Mouse (Mus musculus): Measurements from ENCODE around the gene Zfp335.
A peak's percentile ranks its signal among the peaks of the same experiment; 100 is the strongest.

Gene Zfp335

DNA sequence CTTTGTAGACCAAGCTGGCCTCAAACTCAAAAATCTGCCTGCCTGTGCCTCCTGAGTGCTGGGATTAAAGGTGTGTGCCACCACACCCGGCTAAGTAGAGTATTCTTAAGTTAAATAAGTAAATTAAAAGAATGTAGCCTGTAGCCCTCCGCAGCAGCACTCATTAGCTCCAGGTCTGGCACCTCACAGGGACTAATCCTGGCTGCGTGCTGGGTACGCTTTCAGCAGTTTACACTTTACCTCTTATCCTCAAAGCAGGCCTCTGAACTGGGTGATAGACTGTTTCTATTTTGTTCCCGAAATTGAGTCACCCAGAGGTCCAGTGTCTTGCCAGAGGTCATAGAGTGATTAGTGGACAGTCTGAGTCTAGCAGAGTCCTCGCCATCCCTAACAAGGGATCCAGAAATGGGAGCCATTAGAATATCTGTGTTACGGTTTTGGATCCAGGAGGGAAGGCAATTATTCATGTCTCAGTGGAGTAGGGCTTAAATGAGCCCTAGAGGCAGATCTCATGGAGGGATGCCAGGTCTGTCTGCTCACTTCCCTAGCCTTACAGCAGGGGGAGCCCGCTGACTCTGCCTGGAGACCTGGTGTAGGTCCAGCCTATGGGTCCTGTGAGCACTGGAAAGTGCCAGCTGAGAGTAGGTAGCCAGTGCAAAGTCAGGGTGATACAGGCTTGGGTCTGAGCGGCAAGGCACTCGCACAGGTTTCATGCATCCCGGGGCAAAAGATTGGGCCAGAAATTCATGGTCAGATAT lies 12.7 kb upstream of the Zfp335 start:
- peak; percentile 87 to 91 for DNase-seq

DNA sequence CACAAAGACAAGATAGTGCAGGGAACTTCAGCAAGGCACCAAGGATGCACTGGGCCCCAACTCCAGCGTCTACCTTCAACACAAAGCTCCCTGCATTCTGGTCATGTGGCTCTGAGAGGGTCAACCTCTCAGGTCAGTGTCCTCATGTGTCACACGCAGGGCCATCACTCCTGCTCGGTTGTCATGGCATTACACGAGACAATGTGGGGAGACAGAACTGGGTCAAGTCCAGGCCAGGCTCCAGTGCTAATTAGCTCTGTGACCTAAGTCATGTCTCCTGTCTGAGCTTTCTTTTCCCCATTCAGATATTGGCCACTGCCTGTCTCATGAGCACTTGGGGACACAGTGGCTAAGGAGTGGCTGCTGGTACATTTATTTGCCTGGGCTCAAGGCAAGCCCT lies 11.7 kb upstream of the Zfp335 start:
- DNase-seq = no peak

DNA sequence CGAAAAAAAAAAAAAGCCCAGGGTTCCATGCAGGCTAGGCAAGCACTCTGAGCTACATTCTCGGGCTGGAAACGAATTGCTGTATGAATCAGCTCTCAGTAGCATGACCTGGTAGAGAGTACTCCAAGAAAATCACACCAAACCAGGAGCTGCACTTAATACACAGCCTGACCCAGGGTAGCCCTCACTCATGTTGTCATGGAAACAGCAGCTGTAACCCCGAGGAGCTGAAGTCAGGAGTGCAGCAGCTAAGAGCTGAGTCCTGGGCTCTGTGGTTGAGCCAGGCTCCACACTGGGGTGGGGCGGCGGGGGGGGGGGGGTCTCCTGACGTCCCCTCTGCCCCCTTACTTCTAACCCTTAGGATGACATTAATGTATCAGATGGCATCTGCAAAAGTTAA lies 10.4 kb upstream of the Zfp335 start:
- DNase-seq = no peak

DNA sequence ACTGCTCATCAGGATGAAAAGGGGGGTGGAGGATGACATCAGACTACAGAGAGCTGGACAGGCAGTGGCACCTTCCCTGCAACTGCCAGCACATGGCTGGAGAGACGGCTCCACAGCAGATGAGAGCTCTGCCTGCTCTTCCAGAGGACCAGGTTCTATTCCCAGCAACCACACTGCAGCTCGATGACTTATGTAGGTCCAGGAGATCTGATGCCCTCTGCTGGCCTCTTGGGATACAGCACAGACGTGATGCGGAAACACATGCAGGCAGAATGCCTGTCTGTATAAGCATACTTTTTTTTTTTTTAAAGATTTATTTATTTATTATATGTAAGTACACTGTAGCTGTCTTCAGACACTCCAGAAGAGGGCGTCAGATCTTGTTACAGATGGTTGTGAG lies 6.8 kb upstream of the Zfp335 start:
- no peak for DNase-seq

DNA sequence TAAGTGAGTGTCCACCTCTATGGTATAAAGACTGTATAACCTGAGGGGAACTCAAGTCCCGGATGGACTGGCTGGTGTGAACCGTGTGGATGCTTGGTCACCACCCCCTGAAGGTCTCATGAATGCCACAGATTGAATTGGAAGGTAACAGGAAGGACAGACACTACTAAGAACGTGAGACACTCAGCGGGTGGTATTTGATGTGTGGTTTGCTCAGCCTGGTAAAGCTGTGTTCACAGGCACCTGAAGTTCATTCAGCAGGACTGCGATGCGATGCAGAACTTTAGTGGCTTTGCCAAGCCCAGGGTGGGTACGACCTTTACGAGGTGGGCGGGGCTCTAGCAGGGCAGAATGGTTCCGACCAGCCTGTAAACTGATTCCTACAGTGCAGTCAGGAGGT lies 5.8 kb upstream of the Zfp335 start:
- DNase-seq = no peak

DNA sequence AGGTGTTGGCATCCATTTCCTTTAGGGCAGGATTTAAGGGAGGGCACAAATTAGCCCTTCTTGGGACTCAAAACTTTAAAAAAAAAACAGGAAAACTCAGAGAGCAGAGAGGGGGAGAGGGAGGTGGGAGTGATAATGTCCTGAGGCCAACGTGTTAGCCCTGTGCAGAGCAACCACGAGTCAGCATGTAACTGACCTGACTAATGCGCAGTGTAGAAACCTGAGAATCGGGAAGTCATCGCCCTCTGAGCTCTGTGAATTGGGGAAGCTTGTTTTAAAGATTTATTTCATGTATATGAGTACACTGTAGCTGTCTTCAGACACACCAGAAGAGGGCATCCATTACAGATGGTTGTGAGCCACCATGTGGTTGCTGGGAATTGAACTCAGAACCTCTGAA lies 5.3 kb upstream of the Zfp335 start:
- no peak for DNase-seq

DNA sequence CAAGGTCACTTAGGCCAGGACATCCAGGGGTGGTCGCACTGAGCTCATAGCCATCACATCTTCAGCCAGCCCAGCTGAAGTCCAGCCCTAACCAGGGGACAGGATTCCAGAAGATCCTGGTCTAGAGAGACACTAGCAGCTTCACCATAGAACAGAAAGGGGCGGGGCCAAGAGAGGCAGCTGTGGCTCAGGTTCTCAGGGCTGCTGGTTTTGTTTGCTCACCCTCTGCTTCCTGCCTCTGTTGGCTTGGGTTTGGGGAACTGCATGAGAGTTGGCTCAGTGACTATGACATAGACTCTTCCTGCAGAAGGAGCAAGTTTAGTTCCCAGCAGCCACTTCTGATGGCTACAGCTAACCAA lies 1.9 kb upstream of the Zfp335 start:
- peak; percentile 73 to 76 for DNase-seq

DNA sequence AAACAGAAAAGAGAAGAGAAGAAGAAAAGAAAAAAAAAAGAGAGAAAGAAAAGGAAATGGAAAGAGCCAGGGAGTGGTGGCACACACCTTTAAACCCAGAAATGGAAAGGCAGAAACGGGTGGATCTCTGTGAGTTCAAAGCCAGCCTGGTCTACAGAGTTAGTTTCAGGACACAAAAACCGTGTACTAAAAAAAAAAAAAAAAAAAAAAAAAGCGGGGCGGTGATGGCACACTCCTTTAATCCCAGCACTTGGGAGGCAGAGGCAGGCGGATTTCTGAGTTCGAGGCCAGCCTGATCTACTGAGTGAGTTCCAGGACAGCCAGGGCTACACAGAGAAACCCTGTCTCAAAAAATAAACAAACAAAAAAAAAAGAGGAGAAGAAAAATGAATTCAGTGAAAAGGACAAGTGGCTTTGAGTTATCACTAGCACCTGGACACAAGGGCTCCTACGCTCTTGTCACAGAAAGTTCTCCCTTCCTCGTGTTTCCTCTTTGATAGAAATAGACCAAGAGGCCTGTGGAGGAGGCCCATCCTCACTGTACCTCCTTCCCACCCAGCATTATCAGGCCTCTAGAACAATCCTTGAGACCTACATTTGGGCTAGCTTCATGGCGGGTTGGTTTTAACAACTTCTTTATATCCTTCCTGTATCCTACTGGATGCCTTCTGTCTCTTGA lies 1.3 kb upstream of the Zfp335 start:
- DNase-seq = no peak

DNA sequence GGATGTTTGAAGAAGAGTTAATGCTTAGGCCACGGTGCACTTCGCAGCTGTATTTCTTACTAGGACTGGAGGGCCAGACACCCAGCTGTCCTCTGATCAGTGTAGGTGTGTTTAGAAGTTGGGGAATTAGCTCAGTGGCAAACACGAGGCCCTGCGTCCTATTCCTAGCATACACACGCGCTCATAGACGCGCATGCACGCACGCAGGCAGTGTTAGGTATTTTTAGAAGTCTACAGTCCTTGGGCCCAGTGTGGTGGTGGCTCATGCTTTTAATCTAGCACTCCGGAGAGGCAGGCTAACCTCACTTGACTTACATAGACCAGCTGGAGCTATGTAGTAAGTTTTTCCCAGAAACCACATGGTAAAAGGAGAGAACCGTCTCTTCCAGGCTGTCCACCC lies 594 bp upstream of the Zfp335 start:
- peak; percentile 27 to 32 for DNase-seq

DNA sequence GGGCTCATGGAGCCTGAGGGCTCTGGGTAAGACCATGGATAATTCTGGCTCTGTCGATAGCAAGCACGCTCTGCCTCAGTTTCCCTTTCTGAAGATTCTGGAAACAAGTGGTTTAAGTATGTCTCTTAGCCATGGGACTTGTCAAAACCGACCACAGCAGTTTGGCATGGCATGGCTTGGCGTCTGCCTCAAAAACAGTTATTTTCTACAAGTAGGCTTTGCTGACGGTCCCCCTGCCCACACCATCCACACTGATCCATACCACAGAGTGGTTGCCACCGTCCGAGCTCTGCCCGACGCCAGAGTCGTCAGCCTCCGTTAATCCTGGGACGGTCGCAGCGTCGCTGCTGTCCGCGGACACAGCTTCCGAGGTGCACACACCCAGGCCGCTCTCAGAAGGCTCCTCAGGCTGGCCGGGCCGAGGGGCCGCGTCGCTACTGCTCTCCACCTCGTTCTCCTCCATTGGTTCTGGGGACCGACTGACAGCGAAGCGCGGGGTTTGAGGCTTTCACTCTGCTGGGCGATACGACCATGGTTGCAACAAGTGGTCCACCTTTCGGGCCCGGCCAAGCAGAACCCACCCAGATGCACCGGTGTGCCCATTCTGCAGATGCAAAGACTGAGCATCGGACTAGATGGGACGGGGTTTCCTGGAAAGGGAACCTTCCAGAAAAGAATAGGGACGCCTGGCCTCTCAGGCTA lies 1.0 kb downstream of the Zfp335 start:
- no peak for DNase-seq

DNA sequence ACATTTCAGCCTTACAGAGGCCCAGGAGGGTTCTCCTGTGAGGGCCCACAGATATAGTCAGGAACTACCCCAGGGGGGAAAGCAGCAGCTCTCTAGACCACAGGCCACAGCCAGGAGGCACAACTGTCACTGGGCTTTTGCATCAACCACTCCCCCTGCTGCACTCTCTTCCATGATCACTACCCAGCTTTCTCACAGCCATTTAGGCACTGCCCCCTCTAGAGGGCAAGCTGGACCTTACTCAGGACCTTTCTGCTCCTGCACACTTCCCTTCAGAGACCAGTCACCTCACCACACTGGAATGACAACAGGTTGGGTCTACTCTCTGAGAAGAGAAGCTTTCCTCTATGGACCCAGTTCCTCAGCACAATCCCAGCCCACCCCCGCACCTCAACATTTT lies 2.0 kb downstream of the Zfp335 start:
- peak; percentile 47 to 53 for DNase-seq

DNA sequence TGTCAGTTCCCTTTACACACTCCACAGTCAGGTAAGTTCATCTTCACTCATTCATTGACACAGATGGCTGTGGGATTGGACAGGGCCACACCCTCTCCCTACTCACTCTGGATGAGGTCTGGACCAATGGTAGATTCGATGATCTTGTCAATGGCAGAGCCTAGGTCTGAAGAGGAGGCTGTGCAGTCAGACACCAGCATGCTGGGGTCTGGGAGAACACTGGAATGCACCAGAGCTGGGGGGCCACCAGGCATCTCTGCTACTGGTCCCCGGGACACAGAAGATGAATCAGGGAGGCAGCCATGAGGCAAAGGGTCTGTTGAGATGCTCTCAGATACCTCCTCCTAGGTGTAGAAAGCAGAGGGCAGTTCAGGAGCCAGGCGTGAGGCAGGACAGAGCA lies 2.5 kb downstream of the Zfp335 start:
- DNase-seq = no peak

DNA sequence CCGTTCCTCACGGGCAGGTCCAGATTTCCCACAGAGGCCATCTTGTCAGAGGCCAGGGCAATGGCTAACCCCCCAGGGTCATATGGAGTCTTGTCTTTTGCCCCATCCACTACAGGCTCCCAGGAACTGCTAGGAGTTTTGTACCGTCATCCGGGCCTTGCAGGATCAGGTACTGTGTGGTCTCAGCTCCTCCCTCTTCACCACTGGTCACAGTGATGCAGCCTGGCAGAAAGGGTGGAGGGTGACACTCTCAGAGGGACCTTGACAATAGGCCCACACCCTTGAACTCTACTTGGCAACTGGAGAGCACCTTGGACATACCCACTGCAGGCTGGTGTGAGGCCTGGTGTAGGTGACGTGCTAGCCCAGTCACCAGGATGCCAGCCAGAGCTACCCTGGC lies 3.5 kb downstream of the Zfp335 start:
- DNase-seq = no peak

DNA sequence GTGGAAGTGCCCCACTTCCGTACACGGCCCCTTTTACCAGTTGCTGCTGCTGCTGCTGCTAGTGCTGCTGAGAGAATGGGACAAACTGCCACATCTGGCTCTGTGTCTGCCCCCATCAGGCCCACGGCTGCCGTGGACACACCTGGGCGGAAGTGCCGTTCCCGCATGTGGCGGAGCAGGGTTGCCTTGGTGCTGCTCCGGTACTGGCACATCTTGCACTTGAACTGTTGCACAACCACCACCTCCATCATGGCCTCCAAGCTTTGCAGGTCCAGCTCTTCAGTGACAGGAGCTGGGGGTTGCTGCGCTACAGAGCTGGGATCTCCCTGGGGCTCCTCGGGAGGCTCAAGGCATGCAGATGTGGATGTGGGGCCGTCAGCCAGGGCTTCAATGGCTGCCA lies 4.0 kb downstream of the Zfp335 start:
- no peak for DNase-seq

DNA sequence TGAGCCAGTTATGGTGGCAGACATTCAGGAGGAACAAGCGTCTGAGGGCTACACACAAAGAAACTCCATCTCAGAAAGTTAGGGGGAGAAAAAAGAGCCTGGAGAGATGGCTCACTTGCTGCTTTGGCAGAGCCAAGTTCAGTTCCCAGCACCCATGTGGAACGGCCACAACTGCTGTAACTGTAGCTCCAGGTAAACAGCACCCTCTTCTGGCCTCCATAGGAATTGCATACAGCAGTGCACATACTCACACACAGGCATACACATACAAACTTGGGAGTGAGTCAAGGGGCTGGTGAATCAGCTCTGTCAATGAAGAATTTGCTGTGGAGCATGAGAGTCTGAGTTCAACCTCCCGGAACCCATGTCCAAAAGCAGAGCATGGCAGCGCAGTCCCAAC lies 5.5 kb downstream of the Zfp335 start:
- DNase-seq = no peak

DNA sequence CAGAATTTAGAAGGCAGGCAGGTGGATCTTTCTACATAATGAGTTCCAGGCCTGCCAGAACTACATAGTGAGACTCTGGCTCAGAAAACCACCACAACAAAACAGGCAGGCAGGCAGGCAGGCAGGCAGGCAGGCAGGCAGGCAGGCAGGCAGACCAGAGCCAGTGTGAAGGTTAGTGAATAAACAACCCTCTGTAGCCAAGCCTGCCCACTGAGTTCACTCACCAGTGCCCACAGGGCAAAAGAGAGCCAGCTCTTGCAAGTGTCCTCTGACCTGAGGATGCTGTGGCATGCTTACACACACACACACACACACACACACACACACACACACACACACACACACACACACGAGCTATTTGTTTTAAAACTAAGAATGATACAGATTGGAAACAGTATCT lies 8.1 kb downstream of the Zfp335 start:
- no peak for DNase-seq

DNA sequence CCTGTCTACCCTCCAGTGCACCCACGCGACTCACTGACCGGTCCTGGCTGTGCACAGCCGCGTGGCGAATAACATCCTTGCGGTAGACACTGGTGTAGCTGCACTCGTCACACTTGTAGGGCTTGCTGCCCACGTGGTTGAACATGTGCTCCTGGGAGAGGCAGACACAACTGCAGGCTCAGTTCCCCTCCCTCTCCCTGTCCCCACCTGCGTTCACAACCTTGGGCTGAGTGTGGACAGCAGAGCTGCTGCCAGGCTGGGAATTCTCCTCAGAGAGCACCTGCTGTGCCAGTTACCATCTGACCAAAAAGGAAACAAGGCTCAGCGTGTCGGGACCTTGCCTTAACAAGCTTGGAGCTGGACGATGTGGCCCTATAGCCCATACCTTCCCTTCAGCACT lies 10.2 kb downstream of the Zfp335 start:
- no peak for DNase-seq

DNA sequence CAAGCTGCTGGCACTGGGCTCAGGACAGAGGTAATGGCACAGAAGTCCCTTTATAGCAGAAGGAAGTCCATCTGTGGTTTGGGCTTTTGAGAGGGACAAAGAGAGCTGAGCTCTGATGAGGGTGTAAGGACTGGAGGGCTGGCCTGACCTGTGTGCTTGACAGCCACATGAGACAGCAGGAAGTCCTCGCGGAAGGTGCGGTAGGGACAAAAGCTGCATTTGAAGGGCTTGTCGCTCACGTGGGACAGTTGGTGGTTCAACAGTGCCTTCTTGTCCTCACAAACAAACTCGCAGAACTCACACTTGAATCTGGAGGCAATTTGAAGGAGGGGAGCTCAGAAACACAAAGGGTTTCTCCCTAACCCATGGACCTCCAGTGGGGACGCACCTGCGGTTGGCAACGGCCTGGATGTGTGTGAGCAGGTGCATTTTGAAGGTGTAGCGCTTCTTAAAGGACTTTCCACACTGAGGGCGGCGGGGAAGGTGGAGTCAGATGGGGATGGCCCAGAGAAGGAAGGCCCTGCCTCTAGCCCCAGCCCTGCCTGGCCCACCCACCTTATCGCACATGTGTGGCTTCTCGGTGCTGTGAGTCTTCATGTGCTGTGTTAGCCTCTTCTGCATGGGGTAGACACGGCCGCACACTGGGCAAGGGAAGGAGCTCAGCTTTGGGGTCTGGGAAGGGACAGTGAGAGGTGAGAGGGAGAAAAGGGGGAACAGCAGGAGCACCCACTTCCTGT lies 11.7 kb downstream of the Zfp335 start:
- DNase-seq = no peak

DNA sequence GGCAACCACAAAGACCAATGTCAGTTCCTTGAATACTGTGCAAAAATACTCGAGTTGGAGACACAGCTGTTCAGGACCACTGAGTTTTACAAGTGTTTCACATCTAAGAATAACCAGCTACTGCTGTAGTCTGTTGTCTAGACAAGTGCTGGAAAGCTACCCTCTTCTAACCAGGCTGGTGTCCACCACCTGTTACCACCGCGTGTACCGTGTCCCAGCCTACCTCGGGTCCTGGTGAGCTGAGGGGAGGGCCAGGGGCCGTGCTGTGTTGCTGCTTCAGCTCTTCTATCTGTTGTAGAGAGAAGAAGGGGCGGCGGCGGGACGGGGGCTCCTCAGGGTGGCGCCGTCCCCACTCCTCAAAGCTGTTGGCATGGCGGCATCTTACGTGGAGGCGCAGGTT lies 12.5 kb downstream of the Zfp335 start:
- no peak for DNase-seq

DNA sequence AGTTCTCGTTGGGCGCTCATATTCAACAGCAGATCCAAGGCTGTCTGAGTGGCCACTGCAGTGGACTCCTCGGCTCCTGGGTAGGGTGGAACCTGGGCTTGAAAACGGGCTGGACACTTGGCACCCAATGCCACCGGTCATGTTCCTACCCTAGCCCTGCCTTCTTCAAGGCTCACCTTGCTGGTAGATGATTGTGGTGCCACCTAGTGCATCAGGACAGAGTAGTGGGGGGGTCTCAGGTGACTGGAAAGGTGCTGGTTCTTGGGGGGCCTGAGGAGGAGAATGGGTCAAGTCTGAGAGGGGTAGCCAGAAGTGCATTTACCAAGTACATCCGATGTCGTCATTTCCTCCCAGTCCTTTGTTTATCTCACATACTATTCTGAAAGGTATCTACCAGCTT lies 13.5 kb downstream of the Zfp335 start:
- no peak for DNase-seq

DNA sequence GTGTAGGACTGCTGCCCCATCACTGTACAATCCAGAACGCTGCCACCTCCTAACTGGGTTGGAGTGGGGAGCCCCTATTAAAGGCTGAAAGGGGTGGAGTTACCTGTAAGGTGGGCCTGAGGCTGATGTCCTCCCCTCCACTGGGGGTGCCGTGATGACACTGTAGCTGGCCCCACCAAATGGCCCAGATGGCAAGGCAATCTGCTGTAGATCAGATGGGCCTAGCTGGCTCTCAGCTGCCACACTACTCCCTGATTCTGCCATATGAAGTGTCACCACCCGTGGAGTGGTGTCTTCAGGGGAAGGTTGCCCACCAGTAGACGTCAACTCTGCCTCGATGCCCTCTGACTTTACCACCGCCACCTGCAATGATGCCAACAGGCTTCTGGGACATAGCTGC lies 15.7 kb downstream of the Zfp335 start:
- DNase-seq = no peak

DNA sequence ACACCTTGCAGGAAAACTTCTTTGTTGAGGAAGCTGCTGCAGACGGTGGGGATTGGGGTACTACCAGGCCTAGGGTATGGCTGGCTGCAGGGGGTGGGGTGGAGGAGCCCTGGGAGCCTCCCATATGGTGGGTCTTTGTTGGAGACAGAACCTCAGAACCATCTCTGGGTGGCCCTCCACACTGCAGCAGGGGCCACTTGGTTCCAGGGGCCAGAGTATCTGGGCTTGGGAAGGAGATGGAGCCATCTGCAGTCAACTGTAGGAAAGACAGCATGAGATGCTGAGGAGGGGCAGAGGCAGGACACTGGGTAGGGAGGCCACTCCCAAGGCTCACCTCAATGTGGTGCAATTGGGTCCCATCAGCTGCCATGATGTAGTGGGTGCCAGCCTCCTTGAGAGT lies 16.9 kb downstream of the Zfp335 start:
- DNase-seq = no peak

DNA sequence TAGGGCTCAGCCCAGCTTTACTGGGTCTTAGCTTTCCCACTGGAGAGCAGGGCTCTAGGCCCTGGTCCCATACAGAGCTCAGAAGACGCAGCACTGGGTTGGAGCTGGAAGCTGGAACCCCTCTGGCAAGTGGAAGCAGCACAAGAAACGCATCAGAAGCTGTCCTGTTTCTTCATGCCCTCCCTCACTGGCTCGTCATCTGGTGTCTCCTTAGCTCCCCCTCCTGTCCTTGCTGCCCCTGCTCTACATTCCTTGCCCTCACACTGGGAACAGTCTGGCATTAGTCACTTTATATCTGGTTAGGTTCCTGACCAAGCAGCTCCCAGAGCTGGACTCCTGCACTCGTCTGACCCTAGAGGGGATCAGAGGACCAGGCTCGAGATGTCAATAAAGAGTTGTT lies 17.5 kb downstream of the Zfp335 start:
- DNase-seq = no peak
